In genomic region chr19:43777308-43777707, GRCm38 (mm10) we compare ENCODE assay signal across 28 mouse cellular contexts. TPM values are rescaled to one million over a fixed set of nuclear protein-coding genes. Genes with fewer than 3 reads are reported as not detected.
"Had no signal": no experiment of that assay in that cellular context is flagged by ENCODE, and none has a peak within 500 bp of the region (broad histone marks: within the 10 kb centered on the region; RNA-seq: fewer than 3 reads in every experiment).

No protein-coding gene starts in this region.

- H3K27me3 ChIP-seq: heart, embryonic 13.5 days; heart, embryonic 15.5 days; hindbrain, embryonic 13.5 days; hindbrain, embryonic 15.5 days; kidney, embryonic 15.5 days; limb, embryonic 12.5 days; liver, embryonic 13.5 days; liver, embryonic 15.5 days had no signal

- H3K27ac ChIP-seq: heart, adult 2 months; heart, embryonic 13.5 days; heart, embryonic 15.5 days; hindbrain, embryonic 13.5 days; hindbrain, embryonic 15.5 days; hindbrain, postnatal 0 days; kidney, embryonic 15.5 days; layer of hippocampus, adult 2 months; left cerebral cortex, adult 2 months; limb, embryonic 10.5 days; limb, embryonic 12.5 days; liver, embryonic 13.5 days; liver, embryonic 15.5 days had no signal

- H3K9ac ChIP-seq: heart, embryonic 13.5 days; heart, embryonic 15.5 days; hindbrain, embryonic 13.5 days; hindbrain, embryonic 15.5 days; kidney, embryonic 15.5 days; limb, embryonic 12.5 days; liver, embryonic 13.5 days; liver, embryonic 15.5 days; liver, postnatal 0 days had no signal

- H3K4me3 ChIP-seq: heart, adult 2 months; heart, embryonic 13.5 days; heart, embryonic 15.5 days; hindbrain, embryonic 13.5 days; hindbrain, embryonic 15.5 days; kidney, embryonic 15.5 days; layer of hippocampus, adult 2 months; left cerebral cortex, adult 2 months; limb, embryonic 10.5 days; limb, embryonic 12.5 days; liver, embryonic 13.5 days; liver, embryonic 15.5 days had no signal

- H3K4me1 ChIP-seq: heart, embryonic 15.5 days; hindbrain, embryonic 13.5 days; hindbrain, embryonic 15.5 days; limb, embryonic 10.5 days; limb, embryonic 12.5 days had no signal

- H3K36me3 ChIP-seq: heart, embryonic 13.5 days; heart, embryonic 15.5 days; hindbrain, embryonic 13.5 days; hindbrain, embryonic 15.5 days; kidney, embryonic 15.5 days; limb, embryonic 10.5 days; limb, embryonic 12.5 days; liver, embryonic 13.5 days; liver, embryonic 15.5 days had no signal

- DNase-seq: gastrocnemius, postnatal 14 days; gastrocnemius, postnatal 36 days; heart, adult 11 months; heart, adult 2 months; heart, postnatal 14 days; heart, postnatal 36 days; kidney, adult 18-20 months; kidney, postnatal 10 days; kidney, postnatal 25 days; kidney, postnatal 4 days; liver; liver, embryonic 13.5 days; liver, postnatal 0 days had no signal

- H3K4me2 ChIP-seq: heart, embryonic 11.5 days; heart, embryonic 13.5 days; heart, embryonic 15.5 days; hindbrain, embryonic 13.5 days; hindbrain, embryonic 15.5 days; kidney, embryonic 15.5 days; limb, embryonic 12.5 days; liver, embryonic 13.5 days; liver, embryonic 15.5 days had no signal

- ATAC-seq: hindbrain, postnatal 0 days had no signal

- H3K9me3 ChIP-seq: heart, embryonic 13.5 days; heart, embryonic 15.5 days; hindbrain, embryonic 13.5 days; hindbrain, embryonic 15.5 days; kidney, embryonic 15.5 days; limb, embryonic 10.5 days; limb, embryonic 12.5 days; liver, embryonic 13.5 days; liver, embryonic 15.5 days had no signal

RNA-seq across cellular contexts. Expression of gene Abcc2, which starts 4.7 kb away (rescaled TPM):
- total RNA-seq: gastrocnemius, postnatal 14 days; gastrocnemius, postnatal 36 days; heart, adult 2 months; heart, postnatal 14 days; heart, postnatal 36 days; hematopoietic stem cell, adult 5-6 weeks; layer of hippocampus, adult 2 months; left cerebral cortex, postnatal 36 days had no signal
- polyA plus RNA-seq: heart, embryonic 13.5 days; heart, postnatal 0 days; limb, embryonic 12.5 days had no signal
